Mouse (Mus musculus) adrenal gland, postnatal 14 days (tissue): Measurements from ENCODE around the gene Ttpal. TPM values are rescaled to one million over a fixed set of nuclear protein-coding genes. Genes with fewer than 3 reads are reported as not detected.
A peak's percentile ranks its signal among the peaks of the same experiment; 100 is the strongest.

ENCODE experiments used
- DNase-seq: peaks from one replicate; pipeline ENCODE4 v3.0.0; 2021; ENCODE audit warnings: mixed read lengths
- long read RNA-seq, 2 experiments: library from polyadenylated mRNA; stranded (forward); transcript quantifications; one replicate each; pipeline ENCODE4 v2.0.0; 2021
- total RNA-seq: library from RNA; stranded (reverse); gene quantifications from 2 replicates; pipeline ENCODE4 v1.2.3, GENCODE M21; 2021

The Ttpal gene
- 29.9 and 33.4 TPM in 2 replicates for total RNA-seq
- long read RNA-seq, experiment 1, full-length matches to known transcripts: 10 of 19 reads
- long read RNA-seq, experiment 1, partial matches to known transcripts: 0 of 19 reads
- long read RNA-seq, experiment 1, other reads (novel, unspliced or antisense): 9 of 19 reads
- long read RNA-seq, experiment 2, full-length matches to known transcripts: 7 of 15 reads
- long read RNA-seq, experiment 2, partial matches to known transcripts: 0 of 15 reads
- long read RNA-seq, experiment 2, other reads (novel, unspliced or antisense): 8 of 15 reads

- DNase-seq: peak; percentile 94
Measured at GRCm38 (mm10) chr2:163602101-163602971, at the start of gene Ttpal. Gene Ttpal, plus strand, starts transcription at chr2:163602314.

DNA sequence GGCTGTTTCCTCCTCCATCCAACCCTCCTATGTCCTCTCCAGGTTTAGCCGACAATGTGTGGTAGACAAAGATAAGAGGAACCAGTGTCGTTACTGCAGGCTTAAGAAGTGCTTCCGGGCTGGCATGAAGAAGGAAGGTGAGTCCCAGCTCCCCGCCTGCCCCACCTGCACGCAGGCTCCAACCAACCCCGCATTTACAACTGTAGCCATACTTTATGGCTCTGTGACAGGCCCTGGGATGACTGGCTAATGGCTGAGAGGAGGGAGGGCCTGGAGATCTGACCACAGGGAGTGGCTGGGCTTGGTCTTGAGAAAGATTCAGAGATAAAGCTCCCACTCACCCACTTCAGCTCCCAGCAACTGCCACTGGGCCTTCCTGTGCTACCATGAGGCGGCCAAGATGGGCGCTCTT lies 49.6 kb upstream of the Ttpal start:
- DNase-seq: no peak

DNA sequence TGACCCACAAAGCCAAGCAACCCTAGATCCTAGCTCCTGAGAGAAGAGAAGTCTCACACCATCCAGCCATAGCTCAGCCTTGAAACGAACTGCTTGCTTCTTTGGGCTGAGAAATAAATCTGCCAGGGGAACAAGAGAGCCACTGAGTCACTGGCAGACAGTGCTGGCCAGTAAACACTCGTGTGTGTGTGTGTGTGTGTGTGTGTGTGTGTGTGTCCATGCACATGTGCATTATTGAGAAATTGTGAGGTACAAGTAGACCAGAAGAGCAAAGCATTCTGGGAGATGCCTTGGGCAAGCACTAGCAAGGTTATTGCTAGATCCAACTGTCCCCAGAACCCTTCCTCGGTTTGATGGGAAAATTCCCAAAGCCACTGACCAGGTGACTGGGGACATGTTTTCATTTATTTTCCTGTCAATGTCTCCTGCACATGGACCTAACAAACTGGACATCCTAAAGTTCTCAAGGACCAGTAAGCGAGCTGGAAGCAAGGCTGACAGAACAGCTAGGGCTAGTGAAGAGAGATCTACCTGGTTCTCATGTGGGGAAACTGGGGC lies 47.6 kb upstream of the Ttpal start:
- peak; percentile 36 for DNase-seq

DNA sequence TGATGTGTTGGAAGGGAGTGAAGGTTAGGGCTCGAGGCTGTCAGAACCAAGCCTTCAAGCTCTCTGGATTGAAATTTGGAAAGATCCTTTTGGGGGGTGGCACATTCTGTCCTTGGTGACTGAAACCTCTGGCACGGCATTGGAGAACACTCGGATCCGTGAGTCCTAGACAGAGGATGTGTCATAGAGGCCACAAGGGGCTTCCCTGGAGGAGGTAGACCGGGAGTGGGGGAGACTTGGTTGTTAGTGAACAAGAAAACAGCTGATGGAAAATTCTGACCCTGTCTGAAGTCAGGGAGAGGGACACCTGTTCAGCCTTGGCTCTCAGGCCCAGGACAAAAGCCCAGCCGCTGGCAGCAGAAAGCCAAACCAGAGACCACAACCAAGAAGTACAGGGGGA lies 47.1 kb upstream of the Ttpal start:
- peak; percentile 45 for DNase-seq

DNA sequence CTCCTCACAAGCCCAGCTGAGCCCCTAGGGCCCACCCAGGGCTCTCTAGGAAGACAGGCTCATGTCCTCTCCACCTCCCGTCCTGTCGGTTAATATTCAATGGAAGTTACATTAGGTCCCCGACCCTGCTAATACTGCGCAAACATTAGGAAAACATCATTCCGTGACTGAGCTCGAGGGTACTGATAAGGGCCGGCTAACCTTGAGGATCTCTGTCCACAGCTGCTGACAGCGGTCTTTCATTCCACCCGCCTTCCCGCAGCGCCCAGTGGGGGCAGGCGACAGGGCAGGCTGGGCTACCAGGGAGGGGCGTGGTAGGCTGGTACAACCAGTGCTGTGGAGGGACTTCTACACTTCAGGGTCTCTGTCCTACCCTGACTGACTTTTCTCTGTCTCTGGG lies 46.7 kb upstream of the Ttpal start:
- peak; percentile 60 for DNase-seq

DNA sequence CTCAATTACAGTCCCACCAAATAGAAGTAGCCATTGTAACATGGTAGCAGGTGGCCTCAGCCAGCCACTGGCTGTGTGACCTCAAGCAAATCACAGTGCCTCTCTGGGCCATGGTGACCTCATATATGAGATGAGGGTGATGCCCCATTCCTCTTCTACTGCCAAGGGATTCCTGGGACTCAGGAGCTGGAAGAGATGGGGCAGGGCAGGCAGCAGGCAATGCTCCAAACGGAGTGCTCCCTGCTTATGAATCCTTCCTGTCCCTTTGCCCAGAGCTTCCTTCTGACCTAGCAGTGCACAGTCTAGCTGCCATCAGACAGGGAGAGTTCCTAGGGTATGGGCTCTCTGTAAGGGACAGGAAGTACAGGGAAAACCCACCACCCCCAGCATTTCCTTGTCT lies 43.6 kb upstream of the Ttpal start:
- DNase-seq: no peak

DNA sequence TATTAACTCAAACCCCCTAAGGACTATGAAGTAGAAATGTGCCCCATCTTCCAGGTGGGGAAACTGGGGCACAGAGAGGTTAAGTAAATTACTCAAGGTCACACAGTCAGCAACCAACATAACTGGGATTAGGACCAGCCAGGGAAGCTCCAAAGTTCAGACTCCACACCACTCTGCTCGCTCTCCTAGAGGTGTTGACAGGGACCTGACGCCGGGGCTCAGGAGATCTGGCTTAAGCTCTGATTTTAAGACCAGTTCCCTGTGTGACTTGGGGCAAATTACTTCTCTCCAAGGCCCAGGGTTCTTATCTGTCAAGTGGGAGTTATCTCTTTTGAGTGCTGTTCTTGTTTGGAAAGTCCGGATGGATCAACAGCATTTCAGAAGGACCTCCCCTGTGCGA lies 42.9 kb upstream of the Ttpal start:
- no peak for DNase-seq

- DNase-seq: no peak
Measured at GRCm38 (mm10) chr2:163560247-163560646, 41.9 kb upstream of the Ttpal start.

GRCm38 (mm10) chr2:163561258-163561948 lies 40.7 kb upstream of the Ttpal start:
- DNase-seq: no peak

GRCm38 (mm10) chr2:163564646-163565045 lies 37.5 kb upstream of the Ttpal start:
- peak; percentile 55 for DNase-seq

DNA sequence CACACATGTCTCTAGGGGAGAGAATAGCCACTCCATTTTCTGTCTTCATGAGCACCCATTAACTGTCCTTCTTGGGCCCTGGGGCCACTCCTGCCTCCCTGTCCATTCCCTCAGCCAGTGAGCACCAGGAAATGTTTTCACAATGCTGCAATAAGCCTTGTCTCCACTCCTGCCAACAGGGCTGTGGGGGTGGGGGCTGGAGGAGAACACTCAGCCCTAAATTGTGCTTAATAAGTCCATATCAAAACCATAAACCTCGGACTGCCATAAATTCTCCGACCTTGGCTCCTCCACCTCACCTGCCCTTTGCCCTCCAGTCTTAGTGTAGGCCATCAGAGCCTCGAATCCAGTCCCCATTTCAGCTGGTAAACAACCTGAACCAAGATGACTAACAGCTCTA lies 27.8 kb upstream of the Ttpal start:
- DNase-seq: no peak

DNA sequence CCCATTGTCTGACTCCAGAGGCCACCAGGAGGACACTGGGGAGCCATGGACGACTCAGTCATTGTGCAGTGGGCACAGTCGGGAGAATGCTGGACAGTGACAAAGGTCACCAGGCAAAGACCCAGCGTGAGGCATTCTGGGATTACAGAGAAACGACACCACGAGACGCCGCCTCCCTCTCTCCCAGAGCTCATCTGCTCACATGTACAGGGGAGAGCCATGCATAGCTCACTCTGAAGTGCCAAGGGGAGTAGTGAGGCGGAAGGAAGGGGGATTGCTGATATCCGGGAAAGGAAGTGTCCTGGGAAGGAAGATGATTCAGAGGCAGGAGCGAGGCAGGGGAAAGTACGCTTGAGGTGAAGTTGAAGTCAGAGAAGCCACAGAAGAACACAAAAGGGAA lies 26.9 kb upstream of the Ttpal start:
- peak; percentile 32 for DNase-seq

DNA sequence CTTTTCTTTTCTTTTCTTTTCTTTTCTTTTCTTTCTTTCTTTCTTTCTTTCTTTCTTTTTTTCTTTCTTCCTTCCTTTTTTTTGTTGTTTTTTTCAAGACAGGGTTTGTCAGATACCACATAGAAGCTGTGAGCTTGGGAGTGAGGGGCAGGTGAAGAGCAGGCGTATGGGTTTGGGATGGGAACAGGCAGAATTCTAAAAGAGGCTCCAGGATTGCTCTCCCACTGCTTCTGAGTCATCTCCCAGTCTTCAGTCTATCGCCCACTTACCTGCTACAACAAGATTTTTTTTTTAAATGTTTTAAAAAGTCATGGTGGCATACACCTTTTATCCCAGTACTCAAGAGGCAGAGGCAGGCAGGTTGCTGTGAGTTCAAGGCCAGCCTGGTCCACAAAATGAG lies 24.1 kb upstream of the Ttpal start:
- no peak for DNase-seq

- no peak for DNase-seq
Measured at GRCm38 (mm10) chr2:163580069-163580945, 21.8 kb upstream of the Ttpal start.

GRCm38 (mm10) chr2:163583226-163584087 lies 18.7 kb upstream of the Ttpal start:
- DNase-seq: no peak

GRCm38 (mm10) chr2:163584088-163584426 lies 18.1 kb upstream of the Ttpal start:
- DNase-seq: no peak

GRCm38 (mm10) chr2:163586384-163587261 lies 15.5 kb upstream of the Ttpal start:
- DNase-seq: peak; percentile 64

GRCm38 (mm10) chr2:163587506-163587905 lies 14.6 kb upstream of the Ttpal start:
- DNase-seq: no peak

GRCm38 (mm10) chr2:163590211-163590610 lies 11.9 kb upstream of the Ttpal start:
- DNase-seq: no peak

DNA sequence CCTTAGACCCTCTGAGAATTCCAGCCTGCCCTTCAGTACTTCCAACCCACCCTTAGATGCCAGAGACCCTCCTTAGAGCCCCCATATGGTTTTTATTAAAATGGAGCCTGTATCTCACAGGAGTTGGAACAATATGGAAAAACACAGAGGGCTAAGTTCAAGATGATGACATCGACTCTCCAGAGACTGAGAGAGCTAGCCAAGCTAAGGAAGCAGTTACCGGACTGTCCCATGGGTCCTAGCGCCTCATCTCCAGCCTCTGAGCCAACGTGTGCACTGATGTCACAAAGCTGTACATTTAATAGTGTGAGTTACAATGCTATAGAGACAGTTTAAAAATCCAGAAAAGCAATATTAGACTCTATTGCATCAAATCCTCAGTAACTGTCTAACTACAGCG lies 11.1 kb upstream of the Ttpal start:
- no peak for DNase-seq
